ENCODE assay signal across 8 mouse cellular contexts in genomic region chr17:29238421-29238945, GRCm38 (mm10). TPM values are rescaled to one million over a fixed set of nuclear protein-coding genes. Genes with fewer than 3 reads are reported as not detected.
A peak's percentile ranks its signal among the peaks of the same experiment; 100 is the strongest.
DNase-seq lines count a peak whose midpoint lies in the region; ATAC-seq lines count a peak whose summit lies in the region.

No protein-coding gene starts in this region.

- peaks cover 32% of the 10 kb centered on the region for H3K27me3 ChIP-seq in intestine, embryonic 16.5 days (replicated peaks; ENCODE audit: control insufficient read depth, insufficient read depth, low read length)
- peaks cover 37% of the 10 kb centered on the region for H3K27me3 ChIP-seq in neural tube, embryonic 13.5 days

- WGBS in intestine, embryonic 16.5 days, result 7% methylated on average over 23 of the region's 23 CpGs
- 4% methylated on average over 23 of the region's 23 CpGs for WGBS in neural tube, embryonic 13.5 days

- peak; percentile 19; the same call in 1 of the 2 replicates for ATAC-seq in intestine, embryonic 16.5 days
- ATAC-seq in neural tube, embryonic 13.5 days (ENCODE audit: low read depth), result peak; percentile 48; the same call in 1 of the 2 replicates

- peak overlapping the region; percentile 69 for H3K9ac ChIP-seq in intestine, embryonic 16.5 days (ENCODE audit: low read depth, low read length)
- peak overlapping the region; percentile 80 for H3K9ac ChIP-seq in neural tube, embryonic 13.5 days

- H3K36me3 ChIP-seq in intestine, embryonic 16.5 days (ENCODE audit: control insufficient read depth, insufficient read depth, low read length), result no peaks in the 10 kb centered on the region
- H3K36me3 ChIP-seq in neural tube, embryonic 13.5 days, result no peaks in the 10 kb centered on the region

- peaks cover 17% of the 10 kb centered on the region for H3K4me1 ChIP-seq in intestine, embryonic 16.5 days (ENCODE audit: control insufficient read depth, insufficient read depth, low read length)
- H3K4me1 ChIP-seq in neural tube, embryonic 13.5 days (replicated peaks), result peaks cover 40% of the 10 kb centered on the region

- peak overlapping the region; percentile 100 for H3K4me2 ChIP-seq in intestine, embryonic 16.5 days (ENCODE audit: low read depth, low read length)
- H3K4me2 ChIP-seq in neural tube, embryonic 13.5 days, result peak overlapping the region; percentile 99

- H3K9me3 ChIP-seq in intestine, embryonic 16.5 days (ENCODE audit: control insufficient read depth, low read length), result no peaks in the 10 kb centered on the region
- H3K9me3 ChIP-seq in neural tube, embryonic 13.5 days, result no peaks in the 10 kb centered on the region

- peak overlapping the region; percentile 66 for H3K4me3 ChIP-seq in intestine, embryonic 16.5 days (ENCODE audit: low read length)
- peak overlapping the region; percentile 65 for H3K4me3 ChIP-seq in neural tube, embryonic 13.5 days

- no peak overlapping the region for H3K27ac ChIP-seq in intestine, embryonic 16.5 days (ENCODE audit: low read length)
- no peak overlapping the region for H3K27ac ChIP-seq in neural tube, embryonic 13.5 days (replicated peaks)

- DNase-seq in gastrocnemius, postnatal 10 days, result peak; percentile 42
- DNase-seq in gastrocnemius, postnatal 25 days, result no peak
- DNase-seq in right cerebral cortex, adult 18-20 months, result peak; percentile 38
- DNase-seq in right cerebral cortex, postnatal 36 days (ENCODE audit: low spot score in 2 of 2), result no peak
- DNase-seq in gastrocnemius, adult 18-20 months (ENCODE audit: low spot score), result no peak
- DNase-seq in urinary bladder, postnatal 14 days (ENCODE audit: low spot score), result no peak

RNA-seq across cellular contexts. Expression of gene Cpne5, which starts 0.5 kb away (rescaled TPM):
- total RNA-seq in gastrocnemius, postnatal 10 days (2021), result under 1 TPM; 0.32 to 0.49 TPM
- under 1 TPM in 1 of 2 experiments, not detected in 1; 0.13 TPM for total RNA-seq in gastrocnemius, postnatal 25 days (2021)
- 5.3 and 5.9 TPM in 2 replicates for polyA plus RNA-seq in intestine, embryonic 16.5 days (2015; fragmentation: Nextera tagmentation; extraction: Ambion mirVana)
- 21.6 and 23.4 TPM in 2 replicates for polyA plus RNA-seq in neural tube, embryonic 13.5 days (2015; fragmentation: Nextera tagmentation; extraction: Ambion mirVana)
- not detected for total RNA-seq in gastrocnemius, adult 18-20 months (2021)

RNA-seq across cellular contexts. Expression of gene Ppil1, which starts 25.5 kb away (rescaled TPM):
- 10 to 100 TPM; 11.4 to 12.4 TPM for total RNA-seq in gastrocnemius, postnatal 10 days (2021)
- 1 to 10 TPM; 7.8 TPM for total RNA-seq in gastrocnemius, postnatal 25 days (2021)
- polyA plus RNA-seq in intestine, embryonic 16.5 days (2015; fragmentation: Nextera tagmentation; extraction: Ambion mirVana), result 133 and 153 TPM in 2 replicates
- 100 and 110 TPM in 2 replicates for polyA plus RNA-seq in neural tube, embryonic 13.5 days (2015; fragmentation: Nextera tagmentation; extraction: Ambion mirVana)
- total RNA-seq in gastrocnemius, adult 18-20 months (2021), result 1 to 10 TPM; 5.5 to 6.1 TPM

RNA-seq across cellular contexts. Expression of gene BC004004, which starts 30.1 kb away (rescaled TPM):
- 100 to 1,000 TPM; 115 to 118 TPM for total RNA-seq in gastrocnemius, postnatal 10 days (2021)
- total RNA-seq in gastrocnemius, postnatal 25 days (2021), result 100 to 1,000 TPM; 102 to 122 TPM
- polyA plus RNA-seq in intestine, embryonic 16.5 days (2015; fragmentation: Nextera tagmentation; extraction: Ambion mirVana), result 82.9 and 85.6 TPM in 2 replicates
- 98.2 and 125 TPM in 2 replicates for polyA plus RNA-seq in neural tube, embryonic 13.5 days (2015; fragmentation: Nextera tagmentation; extraction: Ambion mirVana)
- 100 to 1,000 TPM; 119 to 125 TPM for total RNA-seq in gastrocnemius, adult 18-20 months (2021)

Comparison
In these comparisons a context has a peak if more than half of its experiments do, and no peak if none do; other contexts are left out.
1. DNase-seq: peak in gastrocnemius, postnatal 10 days (single experiment) and right cerebral cortex, adult 18-20 months (single experiment); none in gastrocnemius, postnatal 25 days (single experiment), right cerebral cortex, postnatal 36 days (0 of 2), gastrocnemius, adult 18-20 months (single experiment) and urinary bladder, postnatal 14 days (single experiment).